Mouse (Mus musculus): ENCODE results near the gene Fat3.

Fat3 gene

DNA sequence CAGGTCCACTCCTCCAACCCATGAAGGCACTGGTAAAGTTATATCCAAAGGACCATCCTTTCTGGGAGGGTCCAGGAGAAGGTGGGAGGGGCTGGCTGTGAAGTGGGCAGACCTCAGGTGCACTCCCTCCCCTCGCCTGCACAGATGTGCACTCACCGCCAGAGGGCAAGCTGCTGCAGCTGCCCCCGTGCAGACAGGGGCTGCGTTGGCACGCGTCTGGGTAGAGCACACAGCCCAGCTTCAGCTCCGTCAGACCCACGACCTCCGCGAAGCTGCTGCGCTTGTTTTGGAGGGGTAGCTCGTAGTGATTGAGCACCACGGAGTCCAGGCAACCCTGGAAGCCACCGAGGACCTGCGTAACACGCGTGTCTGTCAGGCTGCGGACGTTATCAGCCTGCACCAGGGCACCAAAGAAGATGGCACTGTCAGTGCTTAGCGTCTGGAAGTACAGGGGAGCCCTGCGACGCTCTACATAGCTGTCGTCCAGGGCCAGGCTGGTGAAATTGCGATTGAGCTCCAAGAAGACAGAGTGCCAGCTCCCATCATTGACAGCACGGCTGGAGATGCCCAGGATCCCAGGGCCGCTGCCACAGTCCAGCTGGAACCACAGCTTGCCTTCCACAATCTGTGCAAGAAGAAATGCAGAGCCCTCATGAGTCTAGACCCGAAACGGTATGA is 563.1 kb downstream of the Fat3 start:
- no peak for DNase-seq

DNA sequence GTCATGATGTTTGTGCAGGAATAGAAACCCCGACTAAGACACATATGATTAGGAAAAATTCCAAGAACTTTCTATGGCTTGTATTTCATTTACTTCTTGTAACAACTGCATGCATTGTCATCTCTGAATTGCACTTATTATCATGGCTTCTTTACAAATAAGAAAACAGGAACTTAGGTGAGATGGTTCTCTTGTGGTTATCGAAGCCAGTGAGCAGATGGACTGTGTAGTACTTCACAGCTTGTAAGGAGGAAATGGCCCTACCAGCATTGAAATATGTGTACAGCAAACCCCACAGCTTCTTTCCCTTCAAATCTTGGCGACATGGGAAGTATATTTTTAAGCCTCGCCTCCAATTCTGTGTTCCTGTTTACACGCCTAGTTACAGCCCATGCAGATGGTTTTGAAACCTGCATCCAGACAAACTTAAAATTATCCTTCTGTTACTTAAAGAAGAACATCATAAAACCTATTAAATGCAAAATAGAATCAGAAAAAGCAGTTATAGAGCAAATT is 570.1 kb downstream of the Fat3 start:
- no peak for DNase-seq

GRCm38 (mm10) chr9:15928331-15928730 is 572.8 kb downstream of the Fat3 start:
- DNase-seq: no peak

DNA sequence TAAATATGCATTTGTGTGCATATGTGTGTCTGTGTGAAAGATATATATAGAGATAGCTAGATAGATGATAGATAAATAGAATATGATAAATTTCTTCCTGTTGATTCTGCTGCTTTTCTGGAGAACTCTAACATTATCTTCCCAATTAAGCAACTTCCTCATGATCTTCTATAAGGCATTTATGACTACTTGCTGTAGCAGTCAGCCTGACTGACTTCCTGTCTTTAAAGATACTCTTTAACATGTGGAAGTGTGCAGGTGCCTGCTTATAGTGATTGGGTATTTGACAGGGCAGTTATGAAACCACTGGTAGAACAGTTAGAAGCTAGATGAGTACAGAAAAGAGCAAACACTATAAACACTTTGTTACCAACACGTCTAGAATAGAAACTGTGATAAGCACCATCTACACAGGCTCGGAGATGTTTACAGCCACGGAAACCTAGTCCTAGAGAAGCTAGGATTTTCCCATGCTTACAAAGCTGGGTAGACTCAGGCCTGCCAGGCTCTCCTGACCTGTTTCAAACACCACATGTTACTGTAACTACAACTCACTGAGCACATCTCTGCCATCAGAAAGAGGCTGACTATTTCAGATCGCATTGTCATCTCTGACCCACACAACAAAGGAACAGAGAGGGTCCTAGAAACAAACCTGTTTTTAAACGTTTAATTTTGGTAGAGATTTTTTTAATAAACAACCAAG is 573.6 kb downstream of the Fat3 start:
- no peak for DNase-seq

- no peak for DNase-seq
These were observed 575.8 kb downstream of the Fat3 start for GRCm38 (mm10) chr9:15925237-15925636.

- DNase-seq: no peak
These were observed 580.8 kb downstream of the Fat3 start for GRCm38 (mm10) chr9:15920271-15920670.

DNA sequence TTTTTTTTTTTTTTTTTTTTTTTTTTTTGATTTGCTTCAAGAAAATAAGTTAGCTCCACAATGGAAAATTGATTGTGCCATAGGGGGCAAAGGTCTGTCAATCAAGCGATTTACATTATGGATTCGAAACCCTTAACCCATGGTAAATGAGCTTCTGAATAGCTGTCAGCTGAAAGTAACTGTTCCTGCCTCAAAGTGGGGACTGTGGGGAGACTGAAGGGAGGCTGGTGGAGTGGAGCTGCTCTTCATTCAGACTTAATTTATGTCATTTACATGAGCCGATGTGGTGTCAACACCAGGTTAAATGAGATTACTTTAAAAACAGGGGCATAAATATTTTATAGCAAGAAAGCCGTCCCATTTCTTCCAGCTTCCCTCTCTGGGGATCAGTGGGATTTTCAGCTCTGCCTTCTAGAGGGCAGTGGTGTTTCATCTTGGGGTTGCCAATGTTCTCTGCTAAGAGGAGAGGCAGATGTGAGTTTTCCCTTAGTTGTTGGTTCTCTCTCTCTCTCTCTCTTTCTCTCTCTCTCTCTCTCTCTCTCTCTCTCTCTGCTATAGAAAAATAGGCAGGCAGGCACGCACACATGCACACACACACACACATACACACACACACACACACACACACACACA is 581.6 kb downstream of the Fat3 start:
- DNase-seq: peak; percentile 44

GRCm38 (mm10) chr9:15916600-15916999 is 584.5 kb downstream of the Fat3 start:
- DNase-seq: no peak

- no peak for DNase-seq
These were observed 588.4 kb downstream of the Fat3 start for GRCm38 (mm10) chr9:15912735-15913134.

GRCm38 (mm10) chr9:15909397-15910113 is 591.5 kb downstream of the Fat3 start:
- no peak for DNase-seq

GRCm38 (mm10) chr9:15903948-15904750 is 596.9 kb downstream of the Fat3 start:
- DNase-seq: no peak

GRCm38 (mm10) chr9:15898112-15898511 is 603.0 kb downstream of the Fat3 start:
- DNase-seq: no peak

GRCm38 (mm10) chr9:15886756-15887155 is 614.3 kb downstream of the Fat3 start:
- DNase-seq: no peak

GRCm38 (mm10) chr9:15880754-15881153 is 620.3 kb downstream of the Fat3 start:
- no peak for DNase-seq

GRCm38 (mm10) chr9:15880160-15880603 is 620.9 kb downstream of the Fat3 start:
- DNase-seq: peak; percentile 54

GRCm38 (mm10) chr9:15874506-15875160 is 626.5 kb downstream of the Fat3 start, which contains the start of gene Mtnr1b:
Gene Mtnr1b (minus strand): TSS chr9:15874556.
- no peak for DNase-seq

GRCm38 (mm10) chr9:15870013-15870412 is 631.1 kb downstream of the Fat3 start:
- DNase-seq: no peak

GRCm38 (mm10) chr9:15869456-15869855 is 631.6 kb downstream of the Fat3 start:
- DNase-seq: no peak

DNA sequence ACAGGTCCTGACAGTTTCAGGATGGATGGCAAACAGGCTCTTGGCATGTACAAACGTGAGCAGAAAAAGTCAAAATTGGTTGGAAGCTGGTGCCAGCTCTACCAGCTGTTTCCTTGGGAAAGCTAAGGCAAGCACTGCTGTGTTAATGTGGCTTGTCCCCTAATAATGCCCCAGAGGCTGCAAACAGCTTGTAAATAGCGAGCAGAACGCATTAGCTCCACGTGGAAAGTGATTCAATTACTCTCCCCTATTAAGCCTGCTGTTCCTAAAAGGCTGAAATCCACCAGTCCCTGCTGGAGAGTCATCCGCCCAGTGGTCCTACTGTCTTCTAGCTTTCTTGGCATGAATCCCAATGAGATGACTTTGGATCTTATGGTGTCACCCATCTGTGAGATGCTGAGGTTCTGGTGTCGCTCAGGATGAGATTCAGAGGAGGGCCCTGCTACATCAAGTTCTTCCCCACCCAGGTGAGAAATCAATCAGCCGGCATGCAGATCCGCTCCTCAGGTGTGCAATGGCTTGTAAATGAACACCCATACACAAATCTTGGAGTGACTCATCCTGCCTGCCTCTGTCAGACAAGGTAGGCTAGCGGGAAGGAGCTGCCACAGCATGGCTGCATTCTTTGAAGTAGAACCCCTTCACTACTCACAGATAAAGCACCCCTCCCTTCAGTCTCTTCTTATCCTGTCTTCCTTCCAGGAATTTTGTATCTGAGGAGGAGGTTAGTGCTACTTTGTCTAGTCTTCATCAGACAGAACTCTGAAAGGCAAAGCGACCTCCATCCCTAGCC is 634.6 kb downstream of the Fat3 start:
- DNase-seq: peak; percentile 12

DNA sequence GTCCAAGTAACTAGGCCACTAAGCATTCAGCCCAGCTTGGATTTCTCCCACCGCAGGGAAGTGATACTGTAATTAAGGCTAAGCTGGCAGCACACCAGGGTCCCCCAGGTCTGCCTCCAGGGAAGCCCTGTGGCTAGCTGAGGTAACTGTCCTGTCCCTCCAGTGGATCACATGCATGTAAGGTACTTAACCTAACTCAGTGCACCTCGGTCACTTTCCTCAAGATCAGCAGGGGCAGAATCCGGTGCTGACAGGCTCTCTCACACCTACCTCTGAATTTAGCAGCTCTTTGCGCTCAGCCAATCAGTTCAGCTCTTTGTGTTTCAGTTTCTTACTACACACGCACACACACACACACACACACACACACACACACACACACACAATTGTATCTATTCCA is 639.7 kb downstream of the Fat3 start:
- no peak for DNase-seq
